Mouse (Mus musculus) liver, postnatal 0 days (tissue): Measurements from ENCODE around the gene Apol7e. TPM values are rescaled to one million over a fixed set of nuclear protein-coding genes. Genes with fewer than 3 reads are reported as not detected.

ENCODE experiments used
- ATAC-seq: fragments of 200-750 bp; cut with Nextera tagmentation; 2 replicates; pipeline ENCODE4 v1.8.0; 2017; ENCODE audit warnings: mild to moderate bottlenecking, moderate library complexity
- DNase-seq: peaks from one replicate; pipeline ENCODE4 v3.0.0-alpha.2; 2016
- H3K27ac ChIP-seq: fragments of 300-500 bp; sonication (generic); 2 replicates; pipeline ENCODE4 v1.5.1; 2014; ENCODE audit warnings: antibody characterized with exemption, moderate library complexity, mild to moderate bottlenecking, low read depth
- H3K27me3 ChIP-seq: fragments of 300-500 bp; sonication (generic); 2 replicates; pipeline ENCODE4 v1.6.1; 2014; ENCODE audit warnings: low read length, control low read depth, mixed read lengths; ENCODE audit not compliant: insufficient read depth
- H3K36me3 ChIP-seq: fragments of 300-500 bp; sonication (generic); replicated peaks from 2 replicates; pipeline ENCODE4 v1.6.1; 2014; ENCODE audit warnings: mild to moderate bottlenecking, control low read depth, low read length, moderate library complexity, mixed read lengths; ENCODE audit not compliant: insufficient read depth
- H3K4me1 ChIP-seq: fragments of 300-500 bp; sonication (generic); 2 replicates; pipeline ENCODE4 v1.6.1; 2014; ENCODE audit warnings: antibody characterized with exemption, mild to moderate bottlenecking, control low read depth; ENCODE audit not compliant: insufficient read depth
- H3K4me2 ChIP-seq: fragments of 300-500 bp; sonication (generic); 2 replicates; pipeline ENCODE4 v1.6.1; 2014; ENCODE audit warnings: low read depth, mild to moderate bottlenecking, low read length, moderate library complexity, mixed read lengths
- H3K4me3 ChIP-seq: fragments of 300-500 bp; sonication (generic); 2 replicates; pipeline ENCODE4 v1.5.1; 2014; ENCODE audit warnings: low read depth, low read length
- H3K9ac ChIP-seq: fragments of 300-500 bp; sonication (generic); replicated peaks from 2 replicates; pipeline ENCODE4 v1.6.1; 2014; ENCODE audit warnings: mild to moderate bottlenecking, moderate library complexity
- H3K9me3 ChIP-seq: fragments of 300-500 bp; sonication (generic); 2 replicates; pipeline ENCODE4 v1.6.1; 2016; ENCODE audit warnings: mild to moderate bottlenecking, control low read depth, low read length, mixed read lengths
- CTCF ChIP-seq: sonication (generic); IDR thresholded peaks from 2 replicates; pipeline ENCODE4 v1.5.1; 2016; ENCODE audit warnings: antibody characterized with exemption, low read depth
- EP300 ChIP-seq: IDR thresholded peaks from 2 replicates; pipeline ENCODE4 v1.6.1; 2016; ENCODE audit warnings: antibody characterized with exemption, low read depth, mild to moderate bottlenecking
- WGBS: fragments of 180-500 bp; shearing (Covaris S2); extraction: QIAGEN DNeasy Blood & Tissue Kit; methylation state at CpG from one replicate; pipeline ENCODE4 v1.1.7; 2014; ENCODE audit not compliant: insufficient replicate concordance; 5-methylcytosine and 5-hydroxymethylcytosine counted together
- polyA plus RNA-seq: library from polyadenylated mRNA; unstranded; fragments of >200 nt; fragmentation: Nextera tagmentation; extraction: Ambion mirVana; gene quantifications from 2 replicates; pipeline ENCODE4 v1.2.1, GENCODE M21; 2015

Gene Apol7e
- polyA plus RNA-seq, 1 experiment from 2014 or later: 0.12 TPM

- TF ChIP-seq EP300 (no peak), CTCF (no peak)
- DNase-seq (no peak), ATAC-seq (no peak)
- 88% methylated on average over 10 of the region's 10 CpGs for WGBS
- H3K27me3 ChIP-seq: no peaks in the 10 kb centered on the region
- no peaks in the 10 kb centered on the region; the same call in 1 of the 2 replicates for H3K9me3 ChIP-seq
- no peak overlapping the region for H3K4me2 ChIP-seq
- H3K4me3 ChIP-seq: no peak overlapping the region
- no peak overlapping the region for H3K9ac ChIP-seq
- H3K27ac ChIP-seq: no peak overlapping the region
- H3K4me1 ChIP-seq: peaks cover 13% of the 10 kb centered on the region
- H3K36me3 ChIP-seq: peaks cover 32% of the 10 kb centered on the region
These were observed 51.1 kb downstream of the Apol7e start for GRCm38 (mm10) chr15:77749717-77750116.

GRCm38 (mm10) chr15:77750461-77750860, 51.8 kb downstream of the Apol7e start:
- H3K27ac ChIP-seq: no peak overlapping the region
- no peak overlapping the region for H3K9ac ChIP-seq
- no peaks in the 10 kb centered on the region; the same call in 1 of the 2 replicates for H3K9me3 ChIP-seq
- ATAC-seq (no peak), DNase-seq (peak; percentile 58)
- no peak overlapping the region for H3K4me3 ChIP-seq
- no peaks in the 10 kb centered on the region for H3K27me3 ChIP-seq
- TF ChIP-seq CTCF: peak; percentile 84
- no peak for TF ChIP-seq EP300
- peaks cover 32% of the 10 kb centered on the region for H3K36me3 ChIP-seq
- WGBS: 31% methylated on average over 1 of the region's 1 CpGs
- no peak overlapping the region for H3K4me2 ChIP-seq
- peaks cover 13% of the 10 kb centered on the region for H3K4me1 ChIP-seq

- peaks cover 32% of the 10 kb centered on the region for H3K36me3 ChIP-seq
- WGBS: 61% methylated on average over 11 of the region's 11 CpGs
- H3K27ac ChIP-seq: no peak overlapping the region
- peak overlapping the region; percentile 60; the same call in 1 of the 2 replicates for H3K4me3 ChIP-seq
- no peaks in the 10 kb centered on the region; the same call in 1 of the 2 replicates for H3K9me3 ChIP-seq
- H3K4me2 ChIP-seq: peak overlapping the region; percentile 72
- peaks cover 14% of the 10 kb centered on the region for H3K4me1 ChIP-seq
- no peaks in the 10 kb centered on the region for H3K27me3 ChIP-seq
- ATAC-seq (no peak), DNase-seq (no peak)
- H3K9ac ChIP-seq: no peak overlapping the region
- TF ChIP-seq CTCF: no peak
- TF ChIP-seq EP300: no peak
These were observed 53.8 kb downstream of the Apol7e start for GRCm38 (mm10) chr15:77752443-77752842.

- WGBS: no CpG with 5 or more reads among the region's 2 CpGs
- H3K9me3 ChIP-seq: no peaks in the 10 kb centered on the region
- peak overlapping the region; percentile 88 for H3K27ac ChIP-seq
- H3K27me3 ChIP-seq: no peaks in the 10 kb centered on the region
- peak; percentile 73 for DNase-seq
- H3K9ac ChIP-seq: peak overlapping the region; percentile 65
- peak overlapping the region; percentile 60 for H3K4me3 ChIP-seq
- ATAC-seq: peak; percentile 95
- TF ChIP-seq CTCF (no peak), EP300 (no peak)
- peaks cover 14% of the 10 kb centered on the region for H3K4me1 ChIP-seq
- peaks cover 17% of the 10 kb centered on the region for H3K36me3 ChIP-seq
- peak overlapping the region; percentile 72 for H3K4me2 ChIP-seq
These were observed 56.5 kb downstream of the Apol7e start for GRCm38 (mm10) chr15:77755132-77755531.

GRCm38 (mm10) chr15:77756081-77756480, 57.4 kb downstream of the Apol7e start:
- H3K9ac ChIP-seq: peak overlapping the region; percentile 65; the same call in 1 of the 2 replicates
- H3K9me3 ChIP-seq: no peaks in the 10 kb centered on the region
- 61% methylated on average over 2 of the region's 2 CpGs for WGBS
- peak overlapping the region; percentile 72 for H3K4me2 ChIP-seq
- peaks cover 20% of the 10 kb centered on the region for H3K36me3 ChIP-seq
- peak overlapping the region; percentile 88 for H3K27ac ChIP-seq
- TF ChIP-seq CTCF (no peak), EP300 (no peak)
- no peak for ATAC-seq
- peaks cover 14% of the 10 kb centered on the region for H3K4me1 ChIP-seq
- no peaks in the 10 kb centered on the region for H3K27me3 ChIP-seq
- H3K4me3 ChIP-seq: peak overlapping the region; percentile 60
- no peak for DNase-seq

- H3K4me1 ChIP-seq: peaks cover 14% of the 10 kb centered on the region
- H3K27ac ChIP-seq: peak within 1 kb of the TSS; percentile 88
- peak within 1 kb of the TSS; percentile 72 for H3K4me2 ChIP-seq
- H3K9ac ChIP-seq: peak within 1 kb of the TSS; percentile 65
- 1% methylated on average over 9 of the region's 9 CpGs for WGBS
- ATAC-seq (peak; percentile 37), DNase-seq (peak; percentile 82)
- TF ChIP-seq EP300 (no peak), CTCF (peak; percentile 100)
- peak within 1 kb of the TSS; percentile 60 for H3K4me3 ChIP-seq
- H3K36me3 ChIP-seq: peaks cover 27% of the 10 kb centered on the region
- H3K9me3 ChIP-seq: no peaks in the 10 kb centered on the region
- no peaks in the 10 kb centered on the region for H3K27me3 ChIP-seq
These were observed 58.2 kb downstream of the Apol7e start, which contains the start of gene Apol8 for GRCm38 (mm10) chr15:77756848-77757247. Apol8 (minus strand) TSS chr15:77757003.
